10 mouse cellular contexts compared by ENCODE assay signal in the genomic region with DNA sequence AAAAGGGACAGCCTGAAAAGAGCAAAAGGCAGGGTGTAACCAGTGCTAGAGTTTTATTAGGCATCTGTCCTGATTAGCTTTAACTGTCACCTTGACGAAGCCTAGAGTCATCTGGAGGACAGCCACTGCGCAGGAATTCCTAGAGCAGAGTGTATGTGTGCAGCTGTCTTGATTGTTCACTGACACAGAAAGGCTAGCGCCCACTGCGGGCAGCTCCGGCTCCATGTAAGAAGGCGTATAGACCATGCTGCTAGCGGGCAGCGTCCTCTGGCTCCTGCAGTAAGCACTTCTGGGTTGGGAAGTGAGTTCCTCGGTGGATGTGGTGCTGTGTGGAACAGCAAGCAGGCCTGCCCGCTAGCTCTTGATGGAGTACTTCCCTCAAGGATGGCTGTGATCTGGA.
A peak's percentile ranks its signal among the peaks of the same experiment; 100 is the strongest.
DNase-seq lines count a peak whose midpoint lies in the region; ATAC-seq and TF ChIP-seq lines count a peak whose summit lies in the region.
"Had no signal": no experiment of that assay in that cellular context is flagged by ENCODE, and none has a peak within 500 bp of the region (broad histone marks: within the 10 kb centered on the region; RNA-seq: fewer than 3 reads in every experiment).

No protein-coding gene starts in this region.

- ATAC-seq in limb, embryonic 14.5 days (ENCODE audit: low FRiP score, low read depth): peak; percentile 54; the same call in 1 of the 2 replicates

- WGBS in heart, embryonic 10.5 days: 59% methylated on average over 10 of the region's 10 CpGs
- 59% methylated on average over 10 of the region's 10 CpGs for WGBS in limb, embryonic 14.5 days

- peaks cover 38 to 65% of the 10 kb centered on the region in 2 experiments for H3K4me1 ChIP-seq in MEL (ENCODE audit: control insufficient read depth in 1 of 2, insufficient read depth in 2 of 2, low read length in 2 of 2)
- H3K4me1 ChIP-seq in heart, embryonic 10.5 days: peaks cover 71% of the 10 kb centered on the region
- peaks cover 19% of the 10 kb centered on the region for H3K4me1 ChIP-seq in limb, embryonic 14.5 days (ENCODE audit: control insufficient read depth, insufficient read depth, low read length)

- H3K27me3 ChIP-seq in MEL (ENCODE audit: control insufficient read depth in 1 of 2, insufficient read depth in 2 of 2, low read length in 2 of 2): no peaks in the 10 kb centered on the region
- H3K27me3 ChIP-seq in heart, embryonic 10.5 days (ENCODE audit: insufficient read depth, poor library complexity, severe bottlenecking): no peaks in the 10 kb centered on the region
- 0 out of 2 replicates have a peak, but pooled peaks cover 3% of the 10 kb centered on the region for H3K27me3 ChIP-seq in limb, embryonic 14.5 days (ENCODE audit: control insufficient read depth, insufficient read depth, low read length)
- H3K27me3 ChIP-seq: stomach, embryonic 15.5 days had no signal

- no peaks in the 10 kb centered on the region for H3K79me2 ChIP-seq in MEL (ENCODE audit: control insufficient read depth, insufficient read depth, low read length, poor library complexity)

- no peak overlapping the region for H3K27ac ChIP-seq in MEL (ENCODE audit: control insufficient read depth, low read depth, low read length)
- peak overlapping the region; percentile 78 for H3K27ac ChIP-seq in heart, embryonic 10.5 days
- H3K27ac ChIP-seq in limb, embryonic 14.5 days (replicated peaks; ENCODE audit: low read depth, low read length): no peak overlapping the region
- H3K27ac ChIP-seq: stomach, embryonic 15.5 days had no signal

- H3K4me3 ChIP-seq in MEL (ENCODE audit: control insufficient read depth in 1 of 2, insufficient read depth in 1 of 2, low read depth in 2 of 2, low read length in 2 of 2): no peak overlapping the region
- no peak overlapping the region for H3K4me3 ChIP-seq in heart, embryonic 10.5 days
- no peak overlapping the region for H3K4me3 ChIP-seq in limb, embryonic 14.5 days (replicated peaks; ENCODE audit: low read length)
- H3K4me3 ChIP-seq: erythroblast, embryonic 14.5 days; stomach, embryonic 15.5 days had no signal

- peaks cover 0 to 50% of the 10 kb centered on the region in 2 experiments; a peak in 2 of 4 replicates for H3K36me3 ChIP-seq in MEL (ENCODE audit: control insufficient read depth in 1 of 2, insufficient read depth in 2 of 2, low read length in 2 of 2)
- no peaks in the 10 kb centered on the region for H3K36me3 ChIP-seq in heart, embryonic 10.5 days
- H3K36me3 ChIP-seq in limb, embryonic 14.5 days (ENCODE audit: control insufficient read depth, insufficient read depth, low read length): no peaks in the 10 kb centered on the region
- H3K36me3 ChIP-seq: stomach, embryonic 15.5 days had no signal

- TF ChIP-seq CTCF in MEL (IDR thresholded peaks at IDR 0.05 in 2 of 3, conservative IDR thresholded peaks at IDR 0.05 in 1 of 3; ENCODE audit: control insufficient read depth in 1 of 3, insufficient read depth in 1 of 3, low read depth in 2 of 3, low read length in 3 of 3, poor library complexity in 1 of 3, severe bottlenecking in 1 of 3): no peak

- H3K9me3 ChIP-seq in MEL (replicated peaks; ENCODE audit: insufficient read depth, low read length): no peaks in the 10 kb centered on the region
- H3K9me3 ChIP-seq in heart, embryonic 10.5 days: no peaks in the 10 kb centered on the region
- no peaks in the 10 kb centered on the region for H3K9me3 ChIP-seq in limb, embryonic 14.5 days (ENCODE audit: control insufficient read depth, low read length)
- H3K9me3 ChIP-seq: stomach, embryonic 15.5 days had no signal

- intact Hi-C loops in heart, postnatal 36 days (cut with DNase I): no loop called here

- peak; percentile 91 for DNase-seq in heart, adult 11 months
- no peak for DNase-seq in heart, postnatal 36 days
- no peak for DNase-seq in MEL (ENCODE audit: low read depth, low spot score)
- DNase-seq in heart, embryonic 10.5 days (ENCODE audit: low spot score): no peak
- DNase-seq in limb, embryonic 14.5 days (ENCODE audit: low spot score): peak; percentile 31
- no peak for DNase-seq in thymus, postnatal 4 days
- no peak for DNase-seq in left cerebral cortex, adult 8-10 months (ENCODE audit: low spot score in 2 of 2)
- no peak for DNase-seq in right cerebral cortex, postnatal 10 days (ENCODE audit: low spot score in 2 of 2)

- TF ChIP-seq EP300 in MEL (IDR thresholded peaks at IDR 0.05; ENCODE audit: low read depth in 1 of 2, low read length in 2 of 2): peak in 1 of 2 experiments; percentile 45; a peak in 1 of 4 replicates

- H3K9ac ChIP-seq in MEL (ENCODE audit: control insufficient read depth, low read depth, low read length, poor library complexity, severe bottlenecking): no peak overlapping the region
- H3K9ac ChIP-seq in limb, embryonic 14.5 days (ENCODE audit: low read depth, low read length, severe bottlenecking): no peak overlapping the region
- H3K9ac ChIP-seq: stomach, embryonic 15.5 days had no signal

- no peak overlapping the region for H3K4me2 ChIP-seq in limb, embryonic 14.5 days (replicated peaks; ENCODE audit: low read depth, low read length, severe bottlenecking)
- H3K4me2 ChIP-seq: stomach, embryonic 15.5 days had no signal

- TF ChIP-seq POLR2A in MEL (IDR thresholded peaks at IDR 0.05; ENCODE audit: control insufficient read depth in 1 of 2, insufficient read depth in 1 of 2, low read depth in 1 of 2, low read length in 2 of 2, poor library complexity in 1 of 2): no peak
- no peak for TF ChIP-seq POLR2A in limb, embryonic 14.5 days (IDR thresholded peaks at IDR 0.05; ENCODE audit: borderline replicate concordance, extremely low read depth, insufficient read depth, insufficient read length)

- no peak for TF ChIP-seq RAD21 in MEL (IDR thresholded peaks at IDR 0.05; ENCODE audit: low read depth, low read length)

TF ChIP-seq in MEL, 35 proteins besides CTCF, POLR2A, EP300 and RAD21:
- TF ChIP-seq MYB (IDR thresholded peaks at IDR 0.05; ENCODE audit: low read depth, low read length) (0 out of 2 replicates have a peak, but pooled peaks have one; percentile 13), MXI1 (IDR thresholded peaks at IDR 0.05; ENCODE audit: low read depth, low read length) (no peak), GATA1 (IDR thresholded peaks at IDR 0.05; ENCODE audit: low read depth, low read length) (no peak), ETS1 (IDR thresholded peaks at IDR 0.05; ENCODE audit: low read depth, low read length) (0 out of 2 replicates have a peak, but pooled peaks have one; percentile 13)
TF ChIP-seq in MEL: peak in this region for 2.

Comparison
In these comparisons a context has a peak if more than half of its experiments do, and no peak if none do; other contexts are left out.
1. DNase-seq: peak in heart, adult 11 months (single experiment) and limb, embryonic 14.5 days (single experiment); none in heart, postnatal 36 days (0 of 2), MEL (single experiment), heart, embryonic 10.5 days (single experiment), thymus, postnatal 4 days (single experiment), left cerebral cortex, adult 8-10 months (0 of 2) and right cerebral cortex, postnatal 10 days (0 of 2).